Mouse (Mus musculus) stomach, postnatal 0 days (tissue): ENCODE data around the gene Ctnna3. TPM values are rescaled to one million over a fixed set of nuclear protein-coding genes. Genes with fewer than 3 reads are reported as not detected.
"Not testable (repeated sequence)": the region's sequence is repeated elsewhere in the genome, so short reads cannot be mapped to it uniquely, and the experiment has no call there.

Experiments used
- ATAC-seq: fragments of 200-750 bp; cut with Nextera tagmentation; 2 replicates; pipeline ENCODE4 v1.8.0; 2017; ENCODE audit not compliant: low FRiP score, low TSS enrichment
- DNase-seq: peaks from one replicate; pipeline ENCODE4 v3.0.0-alpha.2; 2016; ENCODE audit warnings: low spot score
- H3K27ac ChIP-seq: fragments of 300-500 bp; sonication (generic); replicated peaks from 2 replicates; pipeline ENCODE4 v1.5.1; 2014; ENCODE audit warnings: mild to moderate bottlenecking, control low read depth
- H3K27me3 ChIP-seq: fragments of 300-500 bp; sonication (generic); 2 replicates; pipeline ENCODE4 v1.6.1; 2014; ENCODE audit warnings: low read length; ENCODE audit not compliant: control insufficient read depth, insufficient read depth
- H3K36me3 ChIP-seq: fragments of 300-500 bp; sonication (generic); 2 replicates; pipeline ENCODE4 v1.6.1; 2014; ENCODE audit warnings: low read length, mixed read lengths; ENCODE audit not compliant: control insufficient read depth, insufficient read depth
- H3K4me1 ChIP-seq: fragments of 300-500 bp; sonication (generic); replicated peaks from 2 replicates; pipeline ENCODE4 v1.6.1; 2014; ENCODE audit warnings: antibody characterized with exemption; ENCODE audit not compliant: control insufficient read depth, insufficient read depth
- H3K4me2 ChIP-seq: fragments of 300-500 bp; sonication (generic); replicated peaks from 2 replicates; pipeline ENCODE4 v1.6.1; 2014; ENCODE audit warnings: low read depth, mild to moderate bottlenecking, control low read depth, moderate library complexity
- H3K4me3 ChIP-seq: fragments of 300-500 bp; sonication (generic); 2 replicates; pipeline ENCODE4 v1.5.1; 2014; ENCODE audit warnings: low read depth, low read length, control low read depth
- H3K9ac ChIP-seq: fragments of 300-500 bp; sonication (generic); 2 replicates; pipeline ENCODE4 v1.6.1; 2014; ENCODE audit warnings: mild to moderate bottlenecking, low read length, control low read depth, mixed read lengths
- H3K9me3 ChIP-seq: fragments of 300-500 bp; sonication (generic); 2 replicates; pipeline ENCODE4 v1.6.1; 2016; ENCODE audit warnings: low read length; ENCODE audit not compliant: control insufficient read depth
- CTCF ChIP-seq: IDR thresholded peaks from 2 replicates; pipeline ENCODE4 v1.5.1; 2016; ENCODE audit warnings: antibody characterized with exemption, low read depth, mild to moderate bottlenecking, moderate library complexity
- EP300 ChIP-seq: optimal IDR thresholded peaks from 2 replicates; pipeline ENCODE3; 2016; ENCODE audit warnings: antibody characterized with exemption
- WGBS: fragments of 180-500 bp; shearing (Covaris S2); extraction: QIAGEN DNeasy Blood & Tissue Kit; methylation state at CpG from one replicate; pipeline ENCODE4 v1.1.7; 2014; 5-methylcytosine and 5-hydroxymethylcytosine counted together
- polyA plus RNA-seq: library from polyadenylated mRNA; unstranded; fragments of >200 nt; fragmentation: Nextera tagmentation; extraction: Ambion mirVana; gene quantifications from 2 replicates; pipeline ENCODE4 v1.2.1, GENCODE M21; 2015

The Ctnna3 gene
- polyA plus RNA-seq, 1 experiment from 2014 or later = 0.27 TPM

GRCm38 (mm10) chr10:63438736-63439262, 8.9 kb downstream of the Ctnna3 start:
- Histone ChIP-seq H3K4me2 (no peak overlapping the region), H3K4me3 (no peak overlapping the region), H3K9ac (no peak overlapping the region), H3K36me3 (no peaks in the 10 kb centered on the region), H3K9me3 (no peaks in the 10 kb centered on the region), H3K4me1 (no peaks in the 10 kb centered on the region), H3K27ac (no peak overlapping the region), H3K27me3 (no peaks in the 10 kb centered on the region)
- ATAC-seq = no peak
- DNase-seq = no peak
- TF ChIP-seq EP300 (no peak), CTCF (no peak)

- Histone ChIP-seq H3K9me3 (no peaks in the 10 kb centered on the region), H3K36me3 (no peaks in the 10 kb centered on the region), H3K9ac (no peak overlapping the region), H3K27ac (no peak overlapping the region), H3K27me3 (no peaks in the 10 kb centered on the region), H3K4me1 (no peaks in the 10 kb centered on the region), H3K4me3 (no peak overlapping the region), H3K4me2 (no peak overlapping the region)
- no peak for ATAC-seq
- 63% methylated on average over 7 of the region's 7 CpGs for WGBS
- DNase-seq = no peak
- TF ChIP-seq CTCF = no peak
- TF ChIP-seq EP300 = no peak
Observed at GRCm38 (mm10) chr10:63439694-63440228, 9.9 kb downstream of the Ctnna3 start.

GRCm38 (mm10) chr10:63444602-63445387, 14.9 kb downstream of the Ctnna3 start:
- not testable (repeated sequence) for H3K27me3 ChIP-seq, H3K4me1 ChIP-seq, H3K27ac ChIP-seq, H3K4me2 ChIP-seq, H3K36me3 ChIP-seq, H3K9ac ChIP-seq, H3K4me3 ChIP-seq, ATAC-seq, H3K9me3 ChIP-seq, DNase-seq
- 81% methylated on average over 13 of the region's 13 CpGs for WGBS

- no peak for DNase-seq
- H3K4me1 ChIP-seq = no peaks in the 10 kb centered on the region
- no peaks in the 10 kb centered on the region for H3K27me3 ChIP-seq
- no peaks in the 10 kb centered on the region for H3K9me3 ChIP-seq
- TF ChIP-seq CTCF (no peak), EP300 (no peak)
- no peaks in the 10 kb centered on the region for H3K36me3 ChIP-seq
- no peak overlapping the region for H3K9ac ChIP-seq
- WGBS = 82% methylated on average over 4 of the region's 4 CpGs
- no peak overlapping the region for H3K4me3 ChIP-seq
- no peak overlapping the region for H3K27ac ChIP-seq
- ATAC-seq = no peak
- no peak overlapping the region for H3K4me2 ChIP-seq
Observed at GRCm38 (mm10) chr10:63453926-63454325, 24.0 kb downstream of the Ctnna3 start.

GRCm38 (mm10) chr10:63455110-63455878, 25.4 kb downstream of the Ctnna3 start:
- no peak for ATAC-seq
- no peak overlapping the region for H3K9ac ChIP-seq
- H3K27ac ChIP-seq = no peak overlapping the region
- WGBS = 40% methylated on average over 8 of the region's 8 CpGs
- H3K4me2 ChIP-seq = no peak overlapping the region
- H3K9me3 ChIP-seq = no peaks in the 10 kb centered on the region
- peak; percentile 36; the same call in 1 of the 2 replicates for TF ChIP-seq CTCF
- no peak for TF ChIP-seq EP300
- H3K27me3 ChIP-seq = no peaks in the 10 kb centered on the region
- H3K4me3 ChIP-seq = no peak overlapping the region
- DNase-seq = no peak
- H3K4me1 ChIP-seq = no peaks in the 10 kb centered on the region
- no peaks in the 10 kb centered on the region for H3K36me3 ChIP-seq
